Mouse (Mus musculus): ENCODE data around the gene Phospho1. TPM values are rescaled to one million over a fixed set of nuclear protein-coding genes. Genes with fewer than 3 reads are reported as not detected.

The Phospho1 gene
- polyA plus RNA-seq (2012; rRNA removed), result 14.2 and 23.4 TPM in 2 replicates

GRCm38 (mm10) chr11:95824071-95824876 is at the start of gene Phospho1:
Gene Phospho1, plus strand, starts transcription at chr11:95824499.

GRCm38 (mm10) chr11:95837059-95837458 is 12.8 kb downstream of the Phospho1 start, which contains the start of gene Gngt2:
Gene Gngt2, plus strand, starts transcription at chr11:95837216.

GRCm38 (mm10) chr11:95842074-95842681 is 17.9 kb downstream of the Phospho1 start, which contains the start of gene Abi3:
Gene Abi3, minus strand, starts transcription at chr11:95842476.

Other genes with a start within 250 kb of the Phospho1 start
- gene Ngfr, start 236.8 kb upstream of the Phospho1 start, polyA plus RNA-seq (2012; rRNA removed), result 1.6 and 2.1 TPM in 2 replicates
- 140 TPM in 2 replicates for gene Phb, start 157.5 kb upstream of the Phospho1 start, polyA plus RNA-seq (2012; rRNA removed)
- gene Zfp652, start 111.8 kb upstream of the Phospho1 start, polyA plus RNA-seq (2012; rRNA removed), result 5.0 TPM in 2 replicates
- 0.07 and 0.10 TPM in 2 replicates for gene B130006D01Rik, start 100.9 kb upstream of the Phospho1 start, polyA plus RNA-seq (2012; rRNA removed)
- 12.9 and 13.6 TPM in 2 replicates for gene Gngt2, start 12.7 kb downstream of the Phospho1 start, polyA plus RNA-seq (2012; rRNA removed)
- gene Abi3, start 18.0 kb downstream of the Phospho1 start, polyA plus RNA-seq (2012; rRNA removed), result 4.0 and 5.3 TPM in 2 replicates
- 0.02 TPM in 1 of 2 replicates, not detected in the other for gene B4galnt2, start 90.4 kb downstream of the Phospho1 start, polyA plus RNA-seq (2012; rRNA removed)
- gene Igf2bp1, start 181.4 kb downstream of the Phospho1 start, polyA plus RNA-seq (2012; rRNA removed), result 4.6 and 5.0 TPM in 2 replicates
- not detected in 2 replicates for gene Gip, start 200.0 kb downstream of the Phospho1 start, polyA plus RNA-seq (2012; rRNA removed)
- 30.0 and 32.7 TPM in 2 replicates for gene Snf8, start 210.4 kb downstream of the Phospho1 start, polyA plus RNA-seq (2012; rRNA removed)
- gene Ube2z, start 240.9 kb downstream of the Phospho1 start, polyA plus RNA-seq (2012; rRNA removed), result 15.3 and 17.9 TPM in 2 replicates